Mouse (Mus musculus) heart, embryonic 13.5 days (tissue): ENCODE data around the gene Rplp0. TPM values are rescaled to one million over a fixed set of nuclear protein-coding genes. Genes with fewer than 3 reads are reported as not detected.
A peak's percentile ranks its signal among the peaks of the same experiment; 100 is the strongest.

Experiments used
- ATAC-seq: fragments of 200-750 bp; cut with Nextera tagmentation; 2 replicates; pipeline ENCODE4 v1.8.0; 2017; ENCODE audit warnings: moderate TSS enrichment; ENCODE audit not compliant: insufficient number of reproducible peaks, low FRiP score, low TSS enrichment; ENCODE audit errors: extremely low read depth
- H3K27ac ChIP-seq: fragments of 300-500 bp; sonication (generic); replicated peaks from 2 replicates; pipeline ENCODE4 v1.5.1; 2015; ENCODE audit warnings: moderate library complexity, mild to moderate bottlenecking, inconsistent platforms
- H3K27me3 ChIP-seq: fragments of 300-500 bp; sonication (generic); replicated peaks from 2 replicates; pipeline ENCODE4 v1.6.1; 2015; ENCODE audit warnings: mild to moderate bottlenecking, inconsistent platforms
- H3K36me3 ChIP-seq: fragments of 300-500 bp; sonication (generic); 2 replicates; pipeline ENCODE4 v1.6.1; 2015; ENCODE audit warnings: mild to moderate bottlenecking, inconsistent platforms
- H3K4me1 ChIP-seq: fragments of 300-500 bp; sonication (generic); 2 replicates; pipeline ENCODE4 v1.6.1; 2015; ENCODE audit warnings: inconsistent platforms
- H3K4me2 ChIP-seq: fragments of 300-500 bp; sonication (generic); 2 replicates; pipeline ENCODE4 v1.6.1; 2015; ENCODE audit warnings: inconsistent platforms, mild to moderate bottlenecking, moderate library complexity
- H3K4me3 ChIP-seq: fragments of 300-500 bp; sonication (generic); 2 replicates; pipeline ENCODE4 v1.5.1; 2015; ENCODE audit warnings: moderate library complexity, mild to moderate bottlenecking, inconsistent platforms
- H3K9ac ChIP-seq: fragments of 300-500 bp; sonication (generic); 2 replicates; pipeline ENCODE4 v1.6.1; 2015; ENCODE audit warnings: inconsistent platforms, mild to moderate bottlenecking, moderate library complexity
- H3K9me3 ChIP-seq: fragments of 300-500 bp; sonication (generic); 2 replicates; pipeline ENCODE4 v1.6.1; 2016; ENCODE audit warnings: inconsistent platforms
- WGBS: fragments of 180-500 bp; shearing (Covaris S2); methylation state at CpG from one replicate; pipeline ENCODE4 v1.1.7; 2015; ENCODE audit warnings: mixed read lengths; 5-methylcytosine and 5-hydroxymethylcytosine counted together
- polyA plus RNA-seq: library from polyadenylated mRNA; unstranded; fragments of >200 nt; fragmentation: Nextera tagmentation; extraction: Ambion mirVana; gene quantifications from 2 replicates; pipeline ENCODE4 v1.2.1, GENCODE M21; 2015

Rplp0 gene
- polyA plus RNA-seq, 1 experiment from 2014 or later = 1,009 TPM

DNA sequence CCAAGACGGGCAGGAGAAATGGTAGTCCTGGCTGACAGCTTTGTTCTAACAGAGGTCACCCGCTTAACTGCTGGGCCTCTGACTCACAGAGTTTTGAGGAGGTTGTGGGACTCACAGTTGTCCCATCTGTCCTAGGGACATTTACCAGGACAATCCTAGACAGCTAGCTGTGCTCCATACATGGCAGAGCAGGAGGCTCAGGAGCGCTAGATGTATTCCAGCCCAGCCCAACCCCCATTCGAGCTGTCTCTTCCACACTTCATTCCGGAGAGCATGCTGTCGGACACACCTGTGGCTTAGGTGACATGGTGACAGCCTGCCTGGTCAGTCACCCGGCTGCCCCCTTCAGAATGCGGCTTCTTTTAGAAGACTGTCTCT is 29.9 kb upstream of the Rplp0 start:
- Histone ChIP-seq H3K27ac (peak overlapping the region; percentile 95), H3K9ac (peak overlapping the region; percentile 64), H3K9me3 (no peaks in the 10 kb centered on the region), H3K36me3 (peaks cover 17% of the 10 kb centered on the region), H3K4me1 (peaks cover 90% of the 10 kb centered on the region), H3K4me2 (peak overlapping the region; percentile 27), H3K27me3 (no peaks in the 10 kb centered on the region), H3K4me3 (no peak overlapping the region)
- no peak for ATAC-seq
- 25% methylated on average over 8 of the region's 8 CpGs for WGBS

DNA sequence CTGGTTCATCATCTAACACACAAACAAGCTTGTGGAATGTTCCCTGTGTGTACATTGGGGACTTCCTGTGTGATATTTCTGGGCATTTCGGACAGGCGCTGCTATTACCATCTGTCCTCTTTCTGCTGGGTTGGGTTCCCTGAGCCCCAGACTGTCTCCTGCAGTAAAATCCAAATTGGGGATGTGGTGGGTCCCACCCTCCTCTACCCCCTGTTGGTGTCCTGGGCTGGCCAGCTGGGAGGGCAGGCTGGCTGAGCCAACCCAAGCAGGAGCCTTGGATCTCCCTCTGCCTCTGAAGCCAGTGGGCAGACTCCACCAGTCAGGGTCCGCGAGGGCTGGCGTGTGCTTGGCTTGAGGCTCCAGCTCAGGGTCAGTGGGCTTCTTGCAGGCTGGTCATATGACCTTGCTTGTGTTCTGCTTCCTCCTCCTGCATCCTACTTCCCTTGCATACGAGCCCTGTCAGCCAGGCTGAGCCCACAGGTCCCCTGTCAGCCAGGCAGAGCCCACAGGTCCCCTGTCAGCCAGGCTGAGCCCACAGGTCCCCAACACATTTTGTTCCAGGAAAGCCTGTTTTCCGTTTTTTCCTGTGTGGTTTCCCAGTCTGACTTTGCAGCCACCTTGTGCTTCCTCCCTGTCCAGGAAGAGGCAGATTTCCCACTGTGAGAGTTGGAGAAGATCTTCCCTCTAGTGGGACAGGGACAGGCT is 29.4 kb upstream of the Rplp0 start:
- H3K9me3 ChIP-seq = no peaks in the 10 kb centered on the region
- no peak overlapping the region for H3K4me3 ChIP-seq
- peak overlapping the region; percentile 27 for H3K4me2 ChIP-seq
- WGBS = 32% methylated on average over 7 of the region's 7 CpGs
- peaks cover 17% of the 10 kb centered on the region for H3K36me3 ChIP-seq
- H3K27me3 ChIP-seq = no peaks in the 10 kb centered on the region
- no peak for ATAC-seq
- H3K4me1 ChIP-seq = peaks cover 90% of the 10 kb centered on the region
- peak overlapping the region; percentile 64 for H3K9ac ChIP-seq
- H3K27ac ChIP-seq = peak overlapping the region; percentile 95

GRCm38 (mm10) chr5:115530447-115530809 is 28.8 kb upstream of the Rplp0 start:
- peak overlapping the region; percentile 64 for H3K9ac ChIP-seq
- H3K36me3 ChIP-seq = peaks cover 14% of the 10 kb centered on the region
- H3K4me3 ChIP-seq = no peak overlapping the region
- peak overlapping the region; percentile 27 for H3K4me2 ChIP-seq
- H3K27me3 ChIP-seq = no peaks in the 10 kb centered on the region
- H3K9me3 ChIP-seq = no peaks in the 10 kb centered on the region
- H3K27ac ChIP-seq = peak overlapping the region; percentile 95
- no peak for ATAC-seq
- 37% methylated on average over 8 of the region's 8 CpGs for WGBS
- peaks cover 90% of the 10 kb centered on the region for H3K4me1 ChIP-seq

DNA sequence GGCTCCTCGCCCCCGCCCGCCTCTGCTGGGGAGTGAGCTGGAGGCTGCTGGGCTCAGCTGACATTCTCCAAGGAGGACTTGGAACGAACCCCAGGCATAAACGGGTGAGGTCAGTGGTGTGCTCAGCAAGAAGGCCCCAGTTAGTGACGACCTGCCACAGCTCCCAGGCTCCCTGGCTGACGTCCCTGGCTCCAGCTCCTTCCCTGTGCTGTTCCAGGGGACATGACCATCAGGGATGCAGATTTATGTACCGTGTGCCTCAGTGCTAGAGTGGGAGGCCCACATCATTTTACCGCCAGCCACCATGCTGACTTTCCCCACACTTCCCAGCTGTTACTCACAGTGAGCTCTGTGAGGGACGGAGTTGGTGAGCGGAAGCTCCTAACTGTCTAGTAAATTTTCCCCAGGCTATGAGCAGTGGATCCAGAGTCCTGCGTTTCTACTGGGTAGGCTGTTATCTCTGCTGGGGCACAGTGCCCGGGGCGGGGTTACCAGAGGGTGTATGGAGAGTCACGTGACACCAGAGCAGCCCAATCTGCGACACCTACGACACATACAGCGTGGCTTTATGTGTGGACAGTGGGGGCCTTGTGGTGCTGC is 27.5 kb upstream of the Rplp0 start:
- Histone ChIP-seq H3K27ac (peak overlapping the region; percentile 95), H3K4me1 (peaks cover 90% of the 10 kb centered on the region), H3K27me3 (no peaks in the 10 kb centered on the region), H3K4me2 (peak overlapping the region; percentile 56), H3K36me3 (peaks cover 7% of the 10 kb centered on the region), H3K9ac (peak overlapping the region; percentile 64), H3K9me3 (no peaks in the 10 kb centered on the region), H3K4me3 (peak overlapping the region; percentile 18)
- 21% methylated on average over 18 of the region's 18 CpGs for WGBS
- peak; percentile 47 for ATAC-seq

DNA sequence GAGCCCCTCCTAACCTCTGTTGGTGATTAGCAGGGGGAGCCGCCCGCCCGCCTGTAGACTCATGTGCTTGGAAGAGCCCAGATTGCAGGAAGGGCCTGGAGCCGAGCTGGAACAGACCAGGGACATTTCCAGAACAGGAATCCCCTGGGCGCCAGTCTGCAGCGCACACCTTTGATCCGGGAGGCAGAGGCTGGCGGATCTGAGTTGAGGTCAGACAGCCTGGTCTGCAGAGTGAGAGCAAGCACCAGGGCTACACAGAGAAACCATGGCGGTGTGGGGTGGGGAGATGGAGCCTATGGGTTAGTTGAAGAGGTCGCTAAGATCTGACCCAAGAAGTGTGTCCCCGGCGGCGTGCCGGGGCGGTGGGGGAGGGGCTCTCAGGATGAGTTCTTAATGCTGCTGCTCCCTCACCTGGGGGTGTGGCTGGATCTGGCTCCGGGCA is 25.0 kb upstream of the Rplp0 start:
- Histone ChIP-seq H3K9me3 (no peaks in the 10 kb centered on the region), H3K36me3 (no peaks in the 10 kb centered on the region), H3K4me1 (peaks cover 86% of the 10 kb centered on the region), H3K27me3 (no peaks in the 10 kb centered on the region), H3K4me2 (peak overlapping the region; percentile 55), H3K9ac (peak overlapping the region; percentile 71), H3K4me3 (peak overlapping the region; percentile 23), H3K27ac (peak overlapping the region; percentile 95)
- ATAC-seq = no peak
- 8% methylated on average over 16 of the region's 16 CpGs for WGBS

GRCm38 (mm10) chr5:115534856-115535255 is 24.4 kb upstream of the Rplp0 start:
- H3K4me1 ChIP-seq = peaks cover 80% of the 10 kb centered on the region
- H3K4me3 ChIP-seq = peak overlapping the region; percentile 23; the same call in 1 of the 2 replicates
- no peaks in the 10 kb centered on the region for H3K36me3 ChIP-seq
- H3K27ac ChIP-seq = peak overlapping the region; percentile 95
- H3K9me3 ChIP-seq = no peaks in the 10 kb centered on the region
- H3K27me3 ChIP-seq = no peaks in the 10 kb centered on the region
- peak overlapping the region; percentile 71 for H3K9ac ChIP-seq
- WGBS = 33% methylated on average over 8 of the region's 8 CpGs
- H3K4me2 ChIP-seq = peak overlapping the region; percentile 55
- ATAC-seq = no peak

DNA sequence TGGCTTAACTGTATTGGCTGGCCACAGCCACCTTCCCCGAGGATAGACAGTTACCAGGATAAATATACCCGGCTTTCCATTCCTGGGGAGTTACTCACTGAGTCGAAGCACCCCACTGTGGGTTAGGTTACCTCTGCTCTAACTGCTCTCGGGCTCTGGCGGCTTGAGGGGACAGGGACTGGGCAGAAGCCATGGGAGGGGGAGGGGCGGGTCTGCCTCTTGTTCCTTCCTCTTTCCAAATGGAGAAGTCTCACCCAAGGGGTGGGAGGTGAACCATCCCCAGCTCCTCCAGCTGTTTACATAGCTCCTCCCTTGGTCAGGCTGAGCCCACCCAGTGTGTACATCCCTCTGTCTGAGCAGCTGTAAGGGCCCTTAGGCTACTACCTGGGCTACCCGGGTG is 23.6 kb upstream of the Rplp0 start:
- WGBS = 25% methylated on average over 7 of the region's 7 CpGs
- no peak for ATAC-seq
- Histone ChIP-seq H3K27ac (peak overlapping the region; percentile 95), H3K4me1 (peaks cover 73% of the 10 kb centered on the region), H3K4me2 (peak overlapping the region; percentile 55; the same call in 1 of the 2 replicates), H3K9ac (peak overlapping the region; percentile 71; the same call in 1 of the 2 replicates), H3K4me3 (no peak overlapping the region), H3K36me3 (no peaks in the 10 kb centered on the region), H3K9me3 (no peaks in the 10 kb centered on the region), H3K27me3 (no peaks in the 10 kb centered on the region)

DNA sequence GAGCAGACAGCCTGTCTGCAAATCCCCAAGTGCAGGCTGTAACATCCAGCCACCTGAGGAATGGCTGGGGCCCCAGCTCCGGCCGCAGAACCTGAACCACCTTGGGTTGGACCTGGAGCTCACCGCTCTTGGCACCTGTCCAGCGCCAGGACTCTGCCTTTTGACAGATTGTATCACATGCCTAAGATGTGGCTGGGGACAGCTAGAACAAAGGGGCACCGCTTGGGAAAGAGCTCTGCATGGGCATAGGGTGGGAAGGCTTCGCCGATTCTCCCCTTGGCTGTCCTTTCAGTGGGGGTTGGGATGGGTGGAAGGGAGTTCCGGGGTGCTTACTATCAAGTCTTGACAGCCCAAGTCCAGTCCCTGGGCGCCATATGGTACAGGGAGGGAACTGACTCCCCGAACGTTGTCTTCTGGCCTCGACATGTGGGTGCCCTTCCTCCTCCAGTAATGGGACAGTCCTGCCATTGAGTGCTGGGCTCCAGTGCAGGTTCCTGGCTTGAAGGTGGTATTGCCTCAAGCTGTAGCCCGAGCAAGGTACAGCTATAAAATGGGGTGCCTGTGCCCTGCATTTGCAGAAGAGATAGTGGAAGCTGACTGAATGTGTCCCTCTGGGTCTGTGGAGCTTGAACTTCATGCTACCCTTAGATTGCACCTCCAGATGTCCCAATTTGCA is 21.1 kb upstream of the Rplp0 start:
- H3K4me2 ChIP-seq = peak overlapping the region; percentile 38
- no peaks in the 10 kb centered on the region for H3K9me3 ChIP-seq
- H3K9ac ChIP-seq = peak overlapping the region; percentile 71
- peaks cover 60% of the 10 kb centered on the region for H3K4me1 ChIP-seq
- ATAC-seq = no peak
- H3K27me3 ChIP-seq = no peaks in the 10 kb centered on the region
- H3K4me3 ChIP-seq = peak overlapping the region; percentile 17
- H3K27ac ChIP-seq = peak overlapping the region; percentile 48
- 58% methylated on average over 13 of the region's 13 CpGs for WGBS
- no peaks in the 10 kb centered on the region for H3K36me3 ChIP-seq

- no peaks in the 10 kb centered on the region for H3K9me3 ChIP-seq
- no peaks in the 10 kb centered on the region for H3K27me3 ChIP-seq
- H3K4me2 ChIP-seq = peak overlapping the region; percentile 38
- ATAC-seq = no peak
- peak overlapping the region; percentile 17 for H3K4me3 ChIP-seq
- H3K36me3 ChIP-seq = no peaks in the 10 kb centered on the region
- H3K4me1 ChIP-seq = peaks cover 60% of the 10 kb centered on the region
- peak overlapping the region; percentile 71 for H3K9ac ChIP-seq
- H3K27ac ChIP-seq = peak overlapping the region; percentile 48
- WGBS = 3% methylated on average over 12 of the region's 12 CpGs
Measured at GRCm38 (mm10) chr5:115538693-115539043, 20.6 kb upstream of the Rplp0 start.

- Histone ChIP-seq H3K4me3 (no peak overlapping the region), H3K4me2 (peak overlapping the region; percentile 64), H3K27me3 (no peaks in the 10 kb centered on the region), H3K4me1 (peaks cover 52% of the 10 kb centered on the region), H3K36me3 (peaks cover 37% of the 10 kb centered on the region), H3K9me3 (no peaks in the 10 kb centered on the region), H3K9ac (peak overlapping the region; percentile 61), H3K27ac (peak overlapping the region; percentile 91)
- no peak for ATAC-seq
- 55% methylated on average over 19 of the region's 19 CpGs for WGBS
Measured at GRCm38 (mm10) chr5:115542635-115543384, 16.5 kb upstream of the Rplp0 start.
